Mouse (Mus musculus): ENCODE measurements around the gene Scamp1.

GRCm38 (mm10) chr13:94188200-94189086 is 97.2 kb downstream of the Scamp1 start:
- TF ChIP-seq EP300 (IDR thresholded peaks at IDR 0.05; ENCODE audit: low read depth) (no peak), CTCF (IDR thresholded peaks at IDR 0.05; ENCODE audit: low read depth) (no peak)
